Mouse (Mus musculus) ES-E14 (cell line): ENCODE results near the gene Pla2g4f. TPM values are rescaled to one million over a fixed set of nuclear protein-coding genes. Genes with fewer than 3 reads are reported as not detected.

Experiments
- DNase-seq: peaks from one replicate; pipeline ENCODE4 v3.0.0-alpha.2; 2013; ENCODE audit warnings: low read depth, low spot score
- H3K27ac ChIP-seq: 2 replicates; pipeline ENCODE4 v1.5.1; 2012; ENCODE audit warnings: low read depth, mild to moderate bottlenecking, low read length, moderate library complexity, mixed read lengths; ENCODE audit not compliant: poor library complexity, insufficient read depth, severe bottlenecking
- H3K36me3 ChIP-seq: 2 replicates; pipeline ENCODE4 v1.6.1; 2012; ENCODE audit warnings: mild to moderate bottlenecking, low read length, moderate library complexity, mixed read lengths; ENCODE audit not compliant: control insufficient read depth, poor library complexity, insufficient read depth, severe bottlenecking
- H3K4me1 ChIP-seq, 2 experiments: fragments of 150-350 bp in 1 of 2; sonication (generic) in 1 of 2; 2 replicates each; pipeline ENCODE4 v1.6.1; 2012; ENCODE audit warnings: low read length in 2 of 2, mild to moderate bottlenecking in 1 of 2, mixed read lengths in 1 of 2; ENCODE audit not compliant: control insufficient read depth in 2 of 2, insufficient read depth in 2 of 2, poor library complexity in 1 of 2
- H3K4me3 ChIP-seq, 2 experiments: fragments of 150-350 bp in 1 of 2; sonication (generic) in 1 of 2; 2 replicates each; pipeline ENCODE4 v1.5.1; 2012; ENCODE audit warnings: low read length in 2 of 2, low read depth in 1 of 2, mild to moderate bottlenecking in 1 of 2, mixed read lengths in 1 of 2; ENCODE audit not compliant: insufficient read depth in 1 of 2, poor library complexity in 1 of 2, severe bottlenecking in 1 of 2
- H3K9ac ChIP-seq: 2 replicates; pipeline ENCODE4 v1.6.1; 2012; ENCODE audit warnings: low read depth, mild to moderate bottlenecking, low read length, mixed read lengths; ENCODE audit not compliant: poor library complexity, insufficient read depth, severe bottlenecking
- H3K9me3 ChIP-seq: fragments of 150-350 bp; sonication (generic); 2 replicates; pipeline ENCODE4 v1.6.1; 2012; ENCODE audit warnings: low read depth, mild to moderate bottlenecking, low read length; ENCODE audit not compliant: control insufficient read depth, insufficient read depth
- CHD2 ChIP-seq: IDR thresholded peaks from 2 replicates; pipeline ENCODE4 v1.6.1; 2014; ENCODE audit warnings: mild to moderate bottlenecking, low read depth, low read length, inconsistent platforms
- HCFC1 ChIP-seq: IDR thresholded peaks from 2 replicates; pipeline ENCODE4 v1.6.1; 2012; ENCODE audit warnings: low read length, inconsistent platforms, borderline replicate concordance; ENCODE audit not compliant: insufficient read depth
- MAFK ChIP-seq: IDR thresholded peaks from 2 replicates; pipeline ENCODE4 v1.6.1; 2014; ENCODE audit warnings: mild to moderate bottlenecking, low read depth, low read length, inconsistent platforms; ENCODE audit not compliant: insufficient read depth
- ZC3H11A ChIP-seq: IDR thresholded peaks from 2 replicates; pipeline ENCODE4 v1.6.1; 2012; ENCODE audit warnings: low read depth, mild to moderate bottlenecking, inconsistent platforms, low read length, borderline replicate concordance
- ZNF384 ChIP-seq: IDR thresholded peaks from 2 replicates; pipeline ENCODE4 v1.6.1; 2012; ENCODE audit warnings: low read depth, low read length, inconsistent platforms
- in situ Hi-C, 2 experiments: fragments of 600-800 bp; cut with MboI; formaldehyde crosslinking; loops; one replicate each; pipeline ENCODE4 v1.15.1; 2025; ENCODE audit warnings: low sequenced_read_pairs in 2 of 2, inconsistent platforms in 1 of 2; ENCODE audit not compliant: unreplicated experiment in 2 of 2
- total RNA-seq: library from RNA; depleted of rRNA; stranded (reverse); fragments of 300-350 nt; gene quantifications from 2 replicates; pipeline ENCODE4 v1.2.3, GENCODE M21; 2012

The Pla2g4f gene
- total RNA-seq, 1 experiment = 0.89 TPM

DNA sequence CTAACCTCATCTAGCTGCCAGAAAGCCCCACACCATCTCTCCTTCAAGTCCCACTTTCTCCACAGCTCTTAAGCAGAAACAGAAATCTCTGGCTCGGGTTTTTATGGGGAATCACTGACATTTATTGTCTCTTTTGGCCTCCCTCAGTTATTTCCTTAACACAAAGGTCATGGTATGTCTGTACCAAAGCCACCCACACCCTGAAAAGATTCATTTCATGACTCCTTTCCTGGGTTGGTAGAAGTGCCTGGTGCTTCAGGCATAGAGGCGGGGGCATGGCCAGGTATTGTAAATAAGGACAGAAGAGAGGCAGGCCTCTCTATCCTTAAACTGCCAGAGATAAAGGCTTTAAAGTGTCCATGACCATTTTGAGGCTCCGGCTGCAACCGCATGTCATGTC, 522 bp upstream of the Pla2g4f start:
- Histone ChIP-seq H3K4me1 (no peaks in the 10 kb centered on the region), H3K4me3 (no peak overlapping the region), H3K9ac (no peak overlapping the region), H3K27ac (no peak overlapping the region), H3K36me3 (peaks cover 8% of the 10 kb centered on the region; the same call in 1 of the 2 replicates), H3K9me3 (no peaks in the 10 kb centered on the region)
- TF ChIP-seq HCFC1 = no peak
- TF ChIP-seq MAFK = no peak
- TF ChIP-seq ZNF384 = no peak
- no peak for TF ChIP-seq CHD2
- no peak for TF ChIP-seq ZC3H11A
- DNase-seq = no peak
- in situ Hi-C loops = no loop called here

DNA sequence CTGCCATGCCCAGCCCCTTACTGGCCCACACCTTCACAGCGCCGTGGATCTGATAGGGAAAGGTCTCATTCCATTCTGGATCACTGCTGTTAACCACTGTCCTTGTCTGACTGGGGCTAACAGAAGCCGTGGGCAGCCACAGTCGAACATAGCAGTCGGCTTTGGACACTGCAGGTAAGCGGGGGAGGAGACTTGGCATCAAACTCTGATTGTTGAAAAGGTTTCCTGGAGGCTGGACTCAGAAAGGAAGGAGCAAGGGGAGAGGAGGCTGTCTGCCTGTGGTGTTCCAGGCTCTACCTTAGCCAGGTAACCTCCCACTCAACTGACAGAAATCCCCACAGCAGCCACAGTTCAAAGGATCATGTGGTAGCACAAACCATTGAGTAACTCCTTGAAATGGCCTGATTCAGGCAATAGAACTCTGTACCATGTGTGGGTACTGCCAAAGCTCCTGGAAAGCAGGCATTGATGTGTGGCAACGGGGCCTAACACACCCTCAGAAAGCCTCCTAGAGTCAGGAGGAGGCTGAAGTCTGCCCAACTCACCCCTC, 1.6 kb downstream of the Pla2g4f start:
- in situ Hi-C loops = no loop called here
- H3K9me3 ChIP-seq = no peaks in the 10 kb centered on the region
- TF ChIP-seq MAFK = no peak
- TF ChIP-seq HCFC1 = no peak
- TF ChIP-seq CHD2 = no peak
- no peak for TF ChIP-seq ZNF384
- no peak for TF ChIP-seq ZC3H11A
- no peak for DNase-seq
- no peaks in the 10 kb centered on the region for H3K4me1 ChIP-seq
- H3K9ac ChIP-seq = no peak overlapping the region
- no peak overlapping the region for H3K4me3 ChIP-seq
- H3K36me3 ChIP-seq = peaks cover 5% of the 10 kb centered on the region; the same call in 1 of the 2 replicates
- no peak overlapping the region for H3K27ac ChIP-seq

DNA sequence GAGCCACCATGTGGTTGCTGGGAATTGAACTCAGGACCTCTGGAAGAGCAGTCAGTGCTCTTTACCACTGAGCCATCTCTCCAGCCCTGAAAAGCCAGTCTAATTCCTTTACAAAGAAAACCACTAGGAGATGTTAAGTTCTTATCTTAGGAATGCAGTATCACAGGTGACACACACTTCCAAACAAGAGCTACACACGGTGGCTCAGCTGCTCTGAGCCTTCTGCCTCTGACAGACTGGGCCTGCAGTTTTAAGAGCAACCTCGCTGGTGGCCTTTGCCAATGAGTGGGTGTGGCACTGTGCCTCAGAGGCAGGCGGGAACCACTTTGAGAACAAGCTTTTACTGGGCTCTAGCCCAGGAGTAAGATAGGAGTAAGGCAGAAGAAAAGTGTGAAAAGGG, 9.9 kb downstream of the Pla2g4f start:
- TF ChIP-seq MAFK (no peak), CHD2 (no peak), ZC3H11A (no peak), ZNF384 (no peak), HCFC1 (no peak)
- Histone ChIP-seq H3K9ac (no peak overlapping the region), H3K4me1 (no peaks in the 10 kb centered on the region; a peak in 2 of 4 replicates), H3K27ac (no peak overlapping the region), H3K4me3 (no peak overlapping the region), H3K36me3 (no peaks in the 10 kb centered on the region), H3K9me3 (no peaks in the 10 kb centered on the region)
- in situ Hi-C loops = no loop called here
- no peak for DNase-seq

DNA sequence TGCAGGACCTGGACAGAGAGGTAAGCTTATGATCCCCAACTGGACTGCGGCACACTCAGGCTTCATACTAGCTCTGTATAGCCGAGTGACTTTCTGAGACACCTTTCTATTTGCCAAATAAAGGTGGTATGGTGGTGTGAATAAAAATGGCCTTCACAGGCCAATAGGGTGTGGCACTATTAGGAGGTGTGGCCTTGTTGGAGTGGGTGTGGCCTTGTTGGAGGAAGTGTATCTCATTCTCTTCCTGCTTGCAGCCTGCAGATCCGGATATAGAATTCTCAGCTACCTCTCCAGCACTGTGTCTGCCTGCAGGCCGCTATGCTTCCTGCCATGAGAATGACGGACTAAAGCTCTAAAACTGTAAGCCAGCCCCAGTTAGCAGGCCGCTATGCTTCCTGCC, 12.9 kb downstream of the Pla2g4f start:
- no peak overlapping the region for H3K9ac ChIP-seq
- DNase-seq = no peak

GRCm38 (mm10) chr2:120299866-120300265, 14.1 kb downstream of the Pla2g4f start:
- H3K4me1 ChIP-seq = no peaks in the 10 kb centered on the region; a peak in 2 of 4 replicates
- no peaks in the 10 kb centered on the region for H3K9me3 ChIP-seq
- no peak overlapping the region for H3K9ac ChIP-seq
- no peaks in the 10 kb centered on the region for H3K36me3 ChIP-seq
- H3K27ac ChIP-seq = no peak overlapping the region
- in situ Hi-C loops = loop anchor here in 1 of 2 experiments (25.0 kb wide), 1 partner anchor 113 kb away; no protein-coding TSS in a partner anchor
- H3K4me3 ChIP-seq = no peak overlapping the region
- no peak for DNase-seq
- TF ChIP-seq ZNF384 (no peak), MAFK (no peak), CHD2 (no peak), ZC3H11A (no peak), HCFC1 (no peak)

More for the DNA sequence above, 12.9 kb downstream of the Pla2g4f start:
- H3K4me1 ChIP-seq = no peaks in the 10 kb centered on the region; a peak in 2 of 4 replicates
- TF ChIP-seq ZC3H11A (no peak), HCFC1 (no peak), ZNF384 (no peak), CHD2 (no peak), MAFK (no peak)
- H3K36me3 ChIP-seq = no peaks in the 10 kb centered on the region
- no peaks in the 10 kb centered on the region for H3K9me3 ChIP-seq
- in situ Hi-C loops = no loop called here
- H3K4me3 ChIP-seq = no peak overlapping the region
- H3K27ac ChIP-seq = no peak overlapping the region
